Mouse (Mus musculus): Measurements from ENCODE around the gene Celf2.

DNA sequence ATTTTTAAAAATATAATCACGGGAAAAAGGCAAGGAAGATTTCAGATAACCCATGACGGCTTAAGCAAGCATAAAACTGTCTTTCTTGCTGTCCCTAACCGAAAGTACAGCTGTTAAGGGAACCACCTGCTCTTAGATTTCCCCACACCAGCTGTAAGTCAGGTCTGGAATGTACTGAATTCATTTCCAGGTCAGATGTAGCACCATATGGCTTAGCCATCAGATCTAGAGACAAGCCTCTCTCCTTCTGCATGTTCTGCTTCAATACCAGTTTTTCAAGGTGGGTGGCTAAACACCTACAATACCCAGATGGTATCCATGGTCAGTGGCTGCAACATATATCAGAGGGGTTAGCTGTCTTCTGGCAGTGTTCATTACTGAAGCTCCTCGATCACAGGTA lies 841.8 kb downstream of the Celf2 start:
- TF ChIP-seq POLR2A (IDR thresholded peaks at IDR 0.05; ENCODE audit: borderline replicate concordance, low read depth, low read length) (no peak), CTCF (IDR thresholded peaks at IDR 0.05; ENCODE audit: low read depth, low read length) (no peak)

Measured in bone marrow macrophage, adult 2 months (primary cell).